Mouse (Mus musculus) bone marrow, adult 2 months (tissue): ENCODE data around the gene Micu2. TPM values are rescaled to one million over a fixed set of nuclear protein-coding genes. Genes with fewer than 3 reads are reported as not detected.

Experiments
- H3K27ac ChIP-seq: fragments of 200-500 bp; 2 replicates; pipeline ENCODE4 v1.5.1; 2012; ENCODE audit warnings: low read depth, mild to moderate bottlenecking, control low read depth, inconsistent platforms, low read length; ENCODE audit not compliant: control insufficient read depth, poor library complexity, insufficient read depth
- H3K4me1 ChIP-seq: fragments of 200-500 bp; 2 replicates; pipeline ENCODE4 v1.6.1; 2011; ENCODE audit warnings: low read length; ENCODE audit not compliant: control insufficient read depth, insufficient read depth
- H3K4me3 ChIP-seq: fragments of 200-500 bp; replicated peaks from 2 replicates; pipeline ENCODE3; 2011; ENCODE audit warnings: mild to moderate bottlenecking, low read depth, low read length, control low read depth; ENCODE audit not compliant: control insufficient read depth
- CTCF ChIP-seq: fragments of 200-500 bp; IDR thresholded peaks from 2 replicates; pipeline ENCODE4 v1.5.1; 2011; ENCODE audit warnings: low read length, control low read depth; ENCODE audit not compliant: control insufficient read depth, insufficient read depth
- POLR2A ChIP-seq: fragments of 200-500 bp; IDR thresholded peaks from 2 replicates; pipeline ENCODE4 v1.6.1; 2011; ENCODE audit warnings: low read depth, mild to moderate bottlenecking, control low read depth, low read length, borderline replicate concordance; ENCODE audit not compliant: control insufficient read depth
- WGBS: fragments of 180-500 bp; shearing (Covaris S2); methylation state at CpG from one replicate; pipeline ENCODE4 v1.1.7; 2018; 5-methylcytosine and 5-hydroxymethylcytosine counted together
- polyA plus RNA-seq: library from polyadenylated mRNA; stranded (reverse); fragments of >200 nt; gene quantifications from 2 replicates; pipeline ENCODE4 v1.2.4, GENCODE M21; 2011; ENCODE audit warnings: low replicate concordance; ENCODE audit not compliant: missing spikeins, insufficient read depth, insufficient read length

Micu2 gene
- 28.7 and 46.4 TPM in 2 replicates for polyA plus RNA-seq

GRCm38 (mm10) chr14:57998526-57999401 is at the start of gene Micu2:
Micu2 (minus strand) TSS chr14:57999262.
- WGBS = 2% methylated on average over 75 of the region's 76 CpGs

GRCm38 (mm10) chr14:58046639-58047284 is 47.7 kb upstream of the Micu2 start:
- no peaks in the 10 kb centered on the region for H3K4me1 ChIP-seq
- no peak overlapping the region for H3K4me3 ChIP-seq
- no peak overlapping the region for H3K27ac ChIP-seq
- no peak for TF ChIP-seq CTCF
- no peak for TF ChIP-seq POLR2A
- 60% methylated on average over 4 of the region's 4 CpGs for WGBS

More at GRCm38 (mm10) chr14:57998526-57999401, at the start of gene Micu2:
- H3K4me1 ChIP-seq = peaks cover 3% of the 10 kb centered on the region; the same call in 1 of the 2 replicates
- peak within 1 kb of the TSS; percentile 86 for H3K27ac ChIP-seq
- peak within 1 kb of the TSS; percentile 69 for H3K4me3 ChIP-seq
- TF ChIP-seq CTCF (no peak), POLR2A (peak; percentile 69; the same call in 1 of the 2 replicates)

GRCm38 (mm10) chr14:58036174-58036573 is 37.1 kb upstream of the Micu2 start:
- WGBS = 55% methylated on average over 6 of the region's 6 CpGs
- Histone ChIP-seq H3K4me3 (no peak overlapping the region), H3K4me1 (no peaks in the 10 kb centered on the region), H3K27ac (no peak overlapping the region)
- no peak for TF ChIP-seq CTCF
- no peak for TF ChIP-seq POLR2A

GRCm38 (mm10) chr14:58034567-58034966 is 35.5 kb upstream of the Micu2 start:
- no peak for TF ChIP-seq CTCF
- TF ChIP-seq POLR2A = no peak
- H3K4me1 ChIP-seq = no peaks in the 10 kb centered on the region
- WGBS = 8% methylated on average over 8 of the region's 8 CpGs
- no peak overlapping the region for H3K27ac ChIP-seq
- no peak overlapping the region for H3K4me3 ChIP-seq

- 55% methylated on average over 2 of the region's 2 CpGs for WGBS
- H3K4me3 ChIP-seq = no peak overlapping the region
- no peak for TF ChIP-seq CTCF
- no peak for TF ChIP-seq POLR2A
- no peak overlapping the region for H3K27ac ChIP-seq
- no peaks in the 10 kb centered on the region for H3K4me1 ChIP-seq
Measured at GRCm38 (mm10) chr14:58018869-58019268, 19.8 kb upstream of the Micu2 start.

- H3K27ac ChIP-seq = no peak overlapping the region
- TF ChIP-seq CTCF = no peak
- TF ChIP-seq POLR2A = no peak
- H3K4me1 ChIP-seq = peaks cover 3% of the 10 kb centered on the region; the same call in 1 of the 2 replicates
- WGBS = 82% methylated on average over 6 of the region's 6 CpGs
- H3K4me3 ChIP-seq = no peak overlapping the region
Measured at GRCm38 (mm10) chr14:58003852-58004251, 4.8 kb upstream of the Micu2 start.

- WGBS = 78% methylated on average over 1 of the region's 1 CpGs
- no peak overlapping the region for H3K4me3 ChIP-seq
- no peak overlapping the region for H3K27ac ChIP-seq
- TF ChIP-seq POLR2A (no peak), CTCF (no peak)
- H3K4me1 ChIP-seq = peaks cover 3% of the 10 kb centered on the region; the same call in 1 of the 2 replicates
Measured at GRCm38 (mm10) chr14:58002161-58002560, 3.1 kb upstream of the Micu2 start.

- 33% methylated on average over 5 of the region's 5 CpGs for WGBS
- Histone ChIP-seq H3K27ac (no peak overlapping the region), H3K4me1 (peaks cover 3% of the 10 kb centered on the region; the same call in 1 of the 2 replicates), H3K4me3 (peak overlapping the region; percentile 69)
- TF ChIP-seq CTCF (peak; percentile 9; the same call in 1 of the 2 replicates), POLR2A (no peak)
Measured at GRCm38 (mm10) chr14:57999402-57999734, 306 bp upstream of the Micu2 start.
